Mouse (Mus musculus) limb, embryonic 11.5 days (tissue): ENCODE results near the gene Hist1h2br. TPM values are rescaled to one million over a fixed set of nuclear protein-coding genes. Genes with fewer than 3 reads are reported as not detected.
"Not testable (repeated sequence)": the region's sequence is repeated elsewhere in the genome, so short reads cannot be mapped to it uniquely, and the experiment has no call there.

Experiments
- ATAC-seq: fragments of 200-750 bp; cut with Nextera tagmentation; 2 replicates; pipeline ENCODE4 v1.8.0; 2017; ENCODE audit warnings: low read depth; ENCODE audit not compliant: insufficient number of reproducible peaks, low FRiP score, low TSS enrichment
- DNase-seq: peaks from one replicate; pipeline ENCODE4 v3.0.0-alpha.2; 2015; ENCODE audit warnings: low spot score
- H3K27ac ChIP-seq: fragments of 300-500 bp; sonication (generic); replicated peaks from 2 replicates; pipeline ENCODE4 v1.5.1; 2014; ENCODE audit warnings: low read depth, mild to moderate bottlenecking, low read length
- H3K27me3 ChIP-seq: fragments of 300-500 bp; sonication (generic); 2 replicates; pipeline ENCODE4 v1.6.1; 2014; ENCODE audit warnings: mild to moderate bottlenecking, low read length, mixed read lengths; ENCODE audit not compliant: control insufficient read depth, insufficient read depth
- H3K36me3 ChIP-seq: fragments of 300-500 bp; sonication (generic); 2 replicates; pipeline ENCODE4 v1.6.1; 2014; ENCODE audit warnings: mild to moderate bottlenecking, low read length, moderate library complexity, mixed read lengths; ENCODE audit not compliant: control insufficient read depth, insufficient read depth
- H3K4me1 ChIP-seq: fragments of 300-500 bp; sonication (generic); 2 replicates; pipeline ENCODE4 v1.6.1; 2014; ENCODE audit warnings: low read length, mixed read lengths; ENCODE audit not compliant: control insufficient read depth, insufficient read depth
- H3K4me2 ChIP-seq: fragments of 300-500 bp; sonication (generic); 2 replicates; pipeline ENCODE4 v1.6.1; 2014; ENCODE audit warnings: low read depth, mild to moderate bottlenecking, moderate library complexity; ENCODE audit not compliant: severe bottlenecking
- H3K4me3 ChIP-seq: fragments of 300-500 bp; sonication (generic); 2 replicates; pipeline ENCODE4 v1.5.1; 2014; ENCODE audit warnings: low read depth, low read length
- H3K9ac ChIP-seq: fragments of 300-500 bp; sonication (generic); 2 replicates; pipeline ENCODE4 v1.6.1; 2014; ENCODE audit warnings: mild to moderate bottlenecking, low read length
- H3K9me3 ChIP-seq: fragments of 300-500 bp; sonication (generic); 2 replicates; pipeline ENCODE4 v1.6.1; 2016; ENCODE audit warnings: low read length; ENCODE audit not compliant: control insufficient read depth
- WGBS: fragments of 180-500 bp; shearing (Covaris S2); extraction: QIAGEN DNeasy Blood & Tissue Kit; methylation state at CpG from one replicate; pipeline ENCODE4 v1.1.7; 2014; 5-methylcytosine and 5-hydroxymethylcytosine counted together
- polyA plus RNA-seq: library from polyadenylated mRNA; unstranded; fragments of >200 nt; fragmentation: Nextera tagmentation; extraction: Ambion mirVana; gene quantifications from 2 replicates; pipeline ENCODE4 v1.2.1, GENCODE M21; 2014

Hist1h2br gene
- polyA plus RNA-seq, 1 experiment from 2014 or later: 24.2 TPM

DNA sequence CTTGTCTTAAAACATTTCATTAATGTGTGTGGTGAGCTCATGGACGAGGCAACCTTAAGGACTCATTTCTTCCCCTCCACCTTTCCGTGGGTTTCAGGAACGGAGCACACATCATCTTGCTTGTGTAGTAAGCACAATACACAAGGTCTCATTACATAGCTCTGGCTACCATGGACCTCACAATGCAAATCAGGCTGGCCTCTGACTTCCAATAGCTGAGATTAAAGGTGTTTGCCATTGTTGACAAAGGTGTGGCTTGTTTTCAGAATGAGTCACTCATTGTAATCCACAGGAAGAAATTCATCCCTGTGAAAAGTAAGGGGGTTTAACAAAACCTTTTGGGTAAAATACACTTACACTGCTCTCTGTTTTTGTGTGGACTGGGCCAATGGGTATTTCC is 5.0 kb upstream of the Hist1h2br start:
- ATAC-seq (no peak), DNase-seq (no peak)
- WGBS: 77% methylated on average over 3 of the region's 3 CpGs
- Histone ChIP-seq H3K9me3 (no peaks in the 10 kb centered on the region), H3K36me3 (no peaks in the 10 kb centered on the region), H3K27me3 (no peaks in the 10 kb centered on the region), H3K4me1 (no peaks in the 10 kb centered on the region), H3K4me2 (no peak overlapping the region), H3K4me3 (no peak overlapping the region), H3K9ac (no peak overlapping the region), H3K27ac (no peak overlapping the region)

DNA sequence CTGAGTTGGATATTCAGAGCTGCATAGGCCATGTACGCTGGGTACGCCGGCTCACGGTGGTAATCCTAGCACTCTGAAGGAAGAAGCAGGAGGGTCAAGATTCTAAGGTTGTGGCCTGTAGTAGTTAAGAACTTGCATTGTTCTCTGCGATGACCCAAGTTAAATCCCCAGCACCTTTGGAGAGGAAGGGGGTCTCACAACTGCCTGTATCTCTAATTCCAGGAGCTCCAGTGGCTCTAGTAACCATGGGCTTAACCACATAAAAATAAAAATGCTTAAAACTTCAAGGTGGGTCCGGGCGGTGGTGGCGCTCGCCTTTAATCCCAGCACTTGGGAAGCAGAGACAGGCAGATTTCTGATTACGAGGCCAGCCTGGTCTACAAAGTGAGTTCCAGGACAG is 3.2 kb upstream of the Hist1h2br start:
- no peak overlapping the region for H3K4me2 ChIP-seq
- no peaks in the 10 kb centered on the region for H3K36me3 ChIP-seq
- WGBS: 91% methylated on average over 10 of the region's 10 CpGs
- H3K27ac ChIP-seq: no peak overlapping the region
- no peaks in the 10 kb centered on the region for H3K27me3 ChIP-seq
- ATAC-seq (no peak), DNase-seq (peak; percentile 24)
- H3K4me3 ChIP-seq: no peak overlapping the region
- no peak overlapping the region for H3K9ac ChIP-seq
- H3K4me1 ChIP-seq: no peaks in the 10 kb centered on the region
- H3K9me3 ChIP-seq: no peaks in the 10 kb centered on the region

GRCm38 (mm10) chr13:21831418-21832394 is 1.8 kb upstream of the Hist1h2br start, which contains the start of gene Hist1h4n:
Hist1h4n (minus strand) TSS chr13:21832196.
- not testable (repeated sequence) for H3K4me2 ChIP-seq, H3K4me1 ChIP-seq, H3K36me3 ChIP-seq, H3K9me3 ChIP-seq, H3K27me3 ChIP-seq, DNase-seq, H3K27ac ChIP-seq, H3K4me3 ChIP-seq, H3K9ac ChIP-seq
- under 1% methylated on average over 18 of the region's 58 CpGs for WGBS
- peak; percentile 86 for ATAC-seq

DNA sequence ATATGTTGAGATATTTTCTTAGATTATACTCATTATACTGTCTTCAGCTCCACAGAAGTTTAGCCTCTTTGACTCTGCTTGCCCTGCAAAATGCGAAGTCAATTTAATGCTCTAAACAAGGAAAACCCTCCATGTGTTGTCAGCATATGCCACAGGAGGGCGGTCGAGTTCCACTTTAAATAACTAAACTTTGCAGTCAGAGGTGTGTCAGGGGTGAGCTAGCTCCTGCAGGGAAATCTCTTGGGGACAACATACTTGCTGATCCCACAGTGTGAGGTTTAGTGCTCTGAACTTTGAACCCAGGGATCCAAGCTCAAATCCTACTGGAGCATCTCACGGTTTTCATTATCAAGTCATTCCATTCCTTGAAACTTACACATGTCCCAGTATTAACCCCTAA is 7.0 kb downstream of the Hist1h2br start:
- DNase-seq: not testable (repeated sequence)
- no CpG with 5 or more reads among the region's 4 CpGs for WGBS
- peak; percentile 81 for ATAC-seq

DNA sequence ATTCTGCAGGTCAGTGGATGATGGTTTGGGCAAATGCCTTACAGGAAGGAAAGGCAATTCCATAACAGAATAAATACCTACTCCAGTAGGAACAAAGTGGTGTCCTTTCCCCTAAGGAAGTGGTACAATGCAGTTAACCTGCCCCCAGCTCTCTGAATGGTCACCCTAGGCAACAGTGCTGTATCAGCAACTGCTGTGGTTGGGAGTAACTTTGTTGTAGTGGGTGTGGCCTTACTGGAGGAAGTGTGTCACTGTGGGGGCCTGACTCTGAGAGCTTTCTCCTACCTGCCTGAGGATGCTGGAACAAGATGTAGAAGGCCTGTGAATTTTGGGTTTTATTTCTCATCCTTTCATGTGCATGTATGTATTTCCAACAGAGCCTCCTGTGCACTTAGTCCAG is 12.8 kb downstream of the Hist1h2br start:
- not testable (repeated sequence) for H3K27me3 ChIP-seq, H3K9ac ChIP-seq, ATAC-seq

More for the DNA sequence above, 7.0 kb downstream of the Hist1h2br start:
- H3K4me2 ChIP-seq, H3K27ac ChIP-seq, H3K4me1 ChIP-seq, H3K9me3 ChIP-seq, H3K9ac ChIP-seq, H3K36me3 ChIP-seq, H3K4me3 ChIP-seq, H3K27me3 ChIP-seq: not testable (repeated sequence)

DNA sequence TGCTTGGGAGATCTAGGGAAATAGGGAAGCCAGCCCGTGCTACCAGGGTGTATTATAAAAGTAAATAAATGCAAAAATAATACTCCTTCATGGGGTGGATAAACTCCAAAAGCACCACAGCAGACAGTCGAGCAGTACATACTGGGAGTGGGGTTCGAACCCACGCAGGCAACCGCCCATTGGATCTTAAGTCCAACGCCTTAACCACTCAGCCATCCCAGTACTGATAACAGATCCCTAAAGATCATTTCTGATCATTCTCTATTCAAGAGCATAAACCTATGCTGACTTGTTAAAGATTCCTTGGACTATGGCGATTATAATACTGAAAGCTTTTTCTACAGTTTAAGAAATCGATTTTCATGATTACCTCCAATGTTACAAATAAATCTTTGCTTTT is 14.3 kb downstream of the Hist1h2br start:
- Histone ChIP-seq H3K4me1 (no peaks in the 10 kb centered on the region), H3K9ac (no peak overlapping the region), H3K36me3 (no peaks in the 10 kb centered on the region), H3K9me3 (no peaks in the 10 kb centered on the region), H3K27ac (no peak overlapping the region), H3K4me2 (no peak overlapping the region), H3K27me3 (no peaks in the 10 kb centered on the region), H3K4me3 (no peak overlapping the region)
- DNase-seq (peak; percentile 47), ATAC-seq (no peak)
- 13% methylated on average over 8 of the region's 8 CpGs for WGBS

More for the DNA sequence above, 12.8 kb downstream of the Hist1h2br start:
- not testable (repeated sequence) for H3K4me3 ChIP-seq, DNase-seq, H3K4me2 ChIP-seq, H3K36me3 ChIP-seq, H3K4me1 ChIP-seq, H3K9me3 ChIP-seq, H3K27ac ChIP-seq

- 35% methylated on average over 1 of the region's 1 CpGs for WGBS
- not testable (repeated sequence) for DNase-seq, H3K4me1 ChIP-seq, H3K4me3 ChIP-seq, H3K27ac ChIP-seq, ATAC-seq, H3K27me3 ChIP-seq, H3K9me3 ChIP-seq, H3K9ac ChIP-seq, H3K4me2 ChIP-seq, H3K36me3 ChIP-seq
These were observed 17.2 kb downstream of the Hist1h2br start for GRCm38 (mm10) chr13:21850696-21851095.

GRCm38 (mm10) chr13:21852215-21852945 is 18.8 kb downstream of the Hist1h2br start:
- DNase-seq: no peak
- Histone ChIP-seq H3K27ac (no peak overlapping the region), H3K27me3 (no peaks in the 10 kb centered on the region), H3K4me3 (no peak overlapping the region), H3K36me3 (no peaks in the 10 kb centered on the region), H3K4me1 (no peaks in the 10 kb centered on the region), H3K4me2 (no peak overlapping the region), H3K9ac (no peak overlapping the region), H3K9me3 (no peaks in the 10 kb centered on the region)
- no peak for ATAC-seq
- 71% methylated on average over 3 of the region's 3 CpGs for WGBS
